Mouse (Mus musculus): ENCODE results near the gene Olfr523. TPM values are rescaled to one million over a fixed set of nuclear protein-coding genes. Genes with fewer than 3 reads are reported as not detected.

The Olfr523 gene
- polyA plus RNA-seq, 1 experiment from 2014 or later: not detected

DNA sequence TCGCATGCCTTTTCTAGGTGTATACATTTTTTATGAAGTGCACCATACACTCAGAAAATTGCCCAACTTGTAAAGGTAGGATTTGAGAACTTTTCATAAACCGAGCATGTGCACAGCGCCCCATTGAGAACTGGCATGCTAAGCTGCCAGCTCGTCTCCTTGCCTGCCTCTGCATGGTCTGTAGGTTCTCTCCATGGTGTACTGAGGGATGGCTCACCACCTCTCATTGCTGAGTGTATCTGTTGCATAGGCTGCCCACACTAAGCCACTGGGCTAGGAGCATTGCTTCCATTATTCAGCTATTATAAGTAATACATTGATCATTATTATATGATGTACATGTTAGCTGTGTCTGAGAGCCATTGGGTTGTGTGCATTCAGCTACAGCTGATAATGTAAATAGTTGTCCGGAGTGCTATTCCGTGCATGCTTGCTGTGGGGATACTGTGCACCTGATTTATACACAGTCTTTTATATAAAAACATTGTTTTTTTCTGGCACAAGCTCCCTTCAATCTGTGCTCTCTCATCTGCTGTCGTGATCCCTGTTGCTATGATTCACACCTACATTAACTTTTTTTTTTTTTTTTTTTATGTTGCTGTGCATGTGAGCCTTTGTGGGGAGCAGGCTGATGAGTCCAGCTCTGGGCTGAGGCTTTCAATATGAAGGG is 14.8 kb downstream of the Olfr523 start:
- DNase-seq (ENCODE audit: low spot score) (no peak), ATAC-seq (replicated peaks; ENCODE audit: low FRiP score) (no peak)
- Histone ChIP-seq H3K9ac (ENCODE audit: low read depth, low read length) (no peak overlapping the region), H3K4me1 (replicated peaks; ENCODE audit: control insufficient read depth, insufficient read depth, low read length) (no peaks in the 10 kb centered on the region), H3K27ac (ENCODE audit: low read depth, low read length) (no peak overlapping the region), H3K36me3 (ENCODE audit: control insufficient read depth, insufficient read depth, low read length) (no peaks in the 10 kb centered on the region), H3K4me2 (no peak overlapping the region), H3K4me3 (ENCODE audit: low read depth, low read length) (no peak overlapping the region), H3K9me3 (ENCODE audit: control insufficient read depth, low read length) (no peaks in the 10 kb centered on the region), H3K27me3 (replicated peaks; ENCODE audit: control insufficient read depth, insufficient read depth, low read length) (no peaks in the 10 kb centered on the region)
- WGBS: 78% methylated on average over 7 of the region's 7 CpGs

DNA sequence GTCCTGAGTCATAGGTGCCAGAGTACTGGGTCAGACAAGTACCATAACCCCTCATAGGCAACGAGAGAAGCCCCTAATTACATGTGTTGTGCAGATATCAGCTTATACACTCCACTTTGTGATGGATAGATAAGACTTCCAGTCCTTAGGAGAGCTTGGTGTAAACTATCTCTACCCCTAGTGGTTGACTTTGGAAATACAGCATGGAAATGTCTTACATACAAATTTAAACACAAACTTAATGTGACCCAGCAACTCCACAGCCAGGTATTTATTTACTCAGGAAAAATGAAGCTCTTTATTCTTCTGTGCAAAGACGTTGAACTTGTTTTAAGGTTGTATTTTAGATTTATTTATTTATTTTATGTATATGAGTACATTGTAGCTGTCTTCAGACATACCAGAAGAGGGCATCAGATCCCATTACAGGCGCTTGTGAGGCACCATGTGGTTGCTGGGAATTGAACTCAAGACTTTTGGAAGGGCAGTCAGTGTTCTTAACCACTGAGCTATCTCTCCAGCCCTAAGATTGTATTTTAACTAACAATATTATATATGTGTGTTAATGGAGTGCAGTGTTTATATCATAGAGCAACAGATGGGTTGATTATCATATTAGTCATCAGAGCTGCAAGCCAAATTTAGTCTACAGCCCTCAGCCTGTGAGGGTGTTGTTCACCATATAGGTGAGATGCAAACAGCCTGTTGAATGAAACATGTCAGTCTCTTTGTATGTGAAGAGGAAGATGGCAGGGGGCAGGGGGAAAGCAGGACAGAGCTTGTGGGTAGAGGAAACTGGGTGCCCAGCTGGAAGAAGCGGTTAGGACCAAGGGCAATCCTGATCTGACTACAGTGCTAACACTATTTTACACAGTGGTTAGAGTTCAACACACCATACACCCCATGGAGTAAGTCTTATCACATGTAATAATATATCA is 15.6 kb downstream of the Olfr523 start:
- ATAC-seq (replicated peaks; ENCODE audit: low FRiP score): peak; percentile 68

GRCm38 (mm10) chr7:140190435-140190834 is 17.4 kb downstream of the Olfr523 start:
- no peak for DNase-seq (ENCODE audit: low spot score)

More for the DNA sequence above, 15.6 kb downstream of the Olfr523 start:
- Histone ChIP-seq H3K27me3 (replicated peaks; ENCODE audit: control insufficient read depth, insufficient read depth, low read length) (no peaks in the 10 kb centered on the region), H3K27ac (ENCODE audit: low read depth, low read length) (no peak overlapping the region), H3K4me1 (replicated peaks; ENCODE audit: control insufficient read depth, insufficient read depth, low read length) (no peaks in the 10 kb centered on the region), H3K36me3 (ENCODE audit: control insufficient read depth, insufficient read depth, low read length) (no peaks in the 10 kb centered on the region), H3K9me3 (ENCODE audit: control insufficient read depth, low read length) (no peaks in the 10 kb centered on the region), H3K4me2 (no peak overlapping the region), H3K4me3 (ENCODE audit: low read depth, low read length) (no peak overlapping the region), H3K9ac (ENCODE audit: low read depth, low read length) (no peak overlapping the region)
- WGBS: 48% methylated on average over 4 of the region's 4 CpGs
- DNase-seq (ENCODE audit: low spot score): no peak

DNA sequence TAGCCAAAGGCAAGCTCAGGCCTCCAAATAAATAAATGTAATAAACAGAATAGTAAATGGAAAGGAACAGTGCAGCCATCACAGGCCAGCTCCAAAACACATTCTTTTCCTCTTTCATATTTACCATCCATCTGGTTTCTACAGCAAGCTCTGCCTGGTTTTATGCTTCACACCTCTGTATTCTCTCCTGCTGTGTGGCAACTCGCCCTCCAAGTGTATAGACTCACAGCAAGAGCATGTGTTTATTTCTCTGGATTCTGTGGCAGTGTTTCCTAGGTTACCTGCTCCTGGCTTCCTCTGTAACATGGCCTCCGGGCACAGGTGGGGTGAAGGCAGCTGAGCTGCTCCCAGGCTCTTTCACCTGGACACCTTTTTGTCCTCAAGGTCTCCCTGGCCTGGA is 19.4 kb downstream of the Olfr523 start:
- no peak overlapping the region for H3K4me3 ChIP-seq (ENCODE audit: low read depth, low read length)
- no peak for DNase-seq (ENCODE audit: low spot score)

More at GRCm38 (mm10) chr7:140190435-140190834, 17.4 kb downstream of the Olfr523 start:
- no peak for ATAC-seq (replicated peaks; ENCODE audit: low FRiP score)
- Histone ChIP-seq H3K4me1 (replicated peaks; ENCODE audit: control insufficient read depth, insufficient read depth, low read length) (no peaks in the 10 kb centered on the region), H3K9ac (ENCODE audit: low read depth, low read length) (no peak overlapping the region), H3K9me3 (ENCODE audit: control insufficient read depth, low read length) (no peaks in the 10 kb centered on the region), H3K4me2 (no peak overlapping the region), H3K27ac (ENCODE audit: low read depth, low read length) (no peak overlapping the region), H3K36me3 (ENCODE audit: control insufficient read depth, insufficient read depth, low read length) (no peaks in the 10 kb centered on the region), H3K4me3 (ENCODE audit: low read depth, low read length) (no peak overlapping the region), H3K27me3 (replicated peaks; ENCODE audit: control insufficient read depth, insufficient read depth, low read length) (no peaks in the 10 kb centered on the region)
- WGBS: 76% methylated on average over 1 of the region's 1 CpGs

DNA sequence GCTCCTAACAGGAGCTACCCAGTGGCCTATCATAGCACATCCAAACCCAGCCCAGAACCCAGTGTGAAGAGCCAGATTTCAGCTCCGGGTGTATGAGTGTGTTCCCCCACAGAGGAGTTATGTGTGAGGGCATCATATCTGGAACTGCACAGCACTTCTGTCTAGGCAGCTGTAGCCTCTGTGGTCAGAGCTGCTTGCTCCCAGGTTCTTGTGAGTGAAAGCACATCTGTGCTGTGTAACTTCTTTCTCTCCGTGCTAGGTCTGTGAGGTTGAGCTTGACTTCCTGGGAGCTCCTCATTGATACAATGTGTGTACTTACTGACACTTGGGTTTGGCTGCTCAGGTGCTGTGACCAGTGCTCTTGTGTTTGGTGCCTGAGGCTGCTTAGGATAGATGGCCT is 19.8 kb downstream of the Olfr523 start:
- DNase-seq (ENCODE audit: low spot score): no peak
- no peaks in the 10 kb centered on the region for H3K4me1 ChIP-seq (replicated peaks; ENCODE audit: control insufficient read depth, insufficient read depth, low read length)
- WGBS: 75% methylated on average over 2 of the region's 2 CpGs
- H3K27ac ChIP-seq (ENCODE audit: low read depth, low read length): no peak overlapping the region
- no peaks in the 10 kb centered on the region for H3K36me3 ChIP-seq (ENCODE audit: control insufficient read depth, insufficient read depth, low read length)
- no peak for ATAC-seq (replicated peaks; ENCODE audit: low FRiP score)
- no peak overlapping the region for H3K4me3 ChIP-seq (ENCODE audit: low read depth, low read length)
- H3K9me3 ChIP-seq (ENCODE audit: control insufficient read depth, low read length): no peaks in the 10 kb centered on the region
- H3K27me3 ChIP-seq (replicated peaks; ENCODE audit: control insufficient read depth, insufficient read depth, low read length): no peaks in the 10 kb centered on the region
- H3K4me2 ChIP-seq: no peak overlapping the region
- no peak overlapping the region for H3K9ac ChIP-seq (ENCODE audit: low read depth, low read length)

More for the DNA sequence above, 19.4 kb downstream of the Olfr523 start:
- Histone ChIP-seq H3K36me3 (ENCODE audit: control insufficient read depth, insufficient read depth, low read length) (no peaks in the 10 kb centered on the region), H3K4me1 (replicated peaks; ENCODE audit: control insufficient read depth, insufficient read depth, low read length) (no peaks in the 10 kb centered on the region), H3K9me3 (ENCODE audit: control insufficient read depth, low read length) (no peaks in the 10 kb centered on the region), H3K9ac (ENCODE audit: low read depth, low read length) (no peak overlapping the region), H3K27ac (ENCODE audit: low read depth, low read length) (no peak overlapping the region), H3K4me2 (no peak overlapping the region), H3K27me3 (replicated peaks; ENCODE audit: control insufficient read depth, insufficient read depth, low read length) (no peaks in the 10 kb centered on the region)
- 62% methylated on average over 2 of the region's 2 CpGs for WGBS
- ATAC-seq (replicated peaks; ENCODE audit: low FRiP score): no peak

GRCm38 (mm10) chr7:140194031-140194430 is 21.0 kb downstream of the Olfr523 start:
- H3K9ac ChIP-seq (ENCODE audit: low read depth, low read length): no peak overlapping the region
- no peaks in the 10 kb centered on the region for H3K27me3 ChIP-seq (replicated peaks; ENCODE audit: control insufficient read depth, insufficient read depth, low read length)
- ATAC-seq (replicated peaks; ENCODE audit: low FRiP score) (no peak), DNase-seq (ENCODE audit: low spot score) (no peak)
- no peak overlapping the region for H3K4me3 ChIP-seq (ENCODE audit: low read depth, low read length)
- no peaks in the 10 kb centered on the region for H3K36me3 ChIP-seq (ENCODE audit: control insufficient read depth, insufficient read depth, low read length)
- H3K4me1 ChIP-seq (replicated peaks; ENCODE audit: control insufficient read depth, insufficient read depth, low read length): no peaks in the 10 kb centered on the region
- no peaks in the 10 kb centered on the region for H3K9me3 ChIP-seq (ENCODE audit: control insufficient read depth, low read length)
- H3K27ac ChIP-seq (ENCODE audit: low read depth, low read length): no peak overlapping the region
- WGBS: 85% methylated on average over 4 of the region's 4 CpGs
- no peak overlapping the region for H3K4me2 ChIP-seq

DNA sequence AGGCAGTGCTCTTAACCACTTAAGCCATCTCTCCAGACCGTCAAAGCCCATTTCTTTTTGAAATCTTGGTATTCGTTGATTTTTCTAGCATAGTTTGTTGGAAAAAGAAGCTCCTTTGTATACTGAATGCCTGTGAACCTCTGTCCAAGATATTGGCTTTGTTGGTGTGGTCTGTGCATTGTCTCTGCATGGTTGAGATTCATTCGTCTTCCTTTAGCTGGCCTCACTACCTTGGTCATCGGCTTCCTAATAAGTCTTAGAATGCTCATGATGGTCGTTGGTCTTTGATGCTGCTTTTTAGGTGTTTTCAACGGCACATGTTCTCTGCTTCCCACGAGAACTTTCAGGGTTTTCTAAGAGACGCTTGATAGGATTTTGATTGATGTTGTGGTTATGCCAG is 23.0 kb downstream of the Olfr523 start:
- DNase-seq (ENCODE audit: low spot score) (no peak), ATAC-seq (replicated peaks; ENCODE audit: low FRiP score) (no peak)
- 75% methylated on average over 8 of the region's 8 CpGs for WGBS
- Histone ChIP-seq H3K27ac (ENCODE audit: low read depth, low read length) (no peak overlapping the region), H3K9me3 (ENCODE audit: control insufficient read depth, low read length) (no peaks in the 10 kb centered on the region), H3K4me1 (replicated peaks; ENCODE audit: control insufficient read depth, insufficient read depth, low read length) (no peaks in the 10 kb centered on the region), H3K36me3 (ENCODE audit: control insufficient read depth, insufficient read depth, low read length) (no peaks in the 10 kb centered on the region), H3K4me2 (no peak overlapping the region), H3K9ac (ENCODE audit: low read depth, low read length) (no peak overlapping the region), H3K4me3 (ENCODE audit: low read depth, low read length) (no peak overlapping the region), H3K27me3 (replicated peaks; ENCODE audit: control insufficient read depth, insufficient read depth, low read length) (no peaks in the 10 kb centered on the region)

- no peak overlapping the region for H3K9ac ChIP-seq (ENCODE audit: low read depth, low read length)
- no peaks in the 10 kb centered on the region for H3K36me3 ChIP-seq (ENCODE audit: control insufficient read depth, insufficient read depth, low read length)
- DNase-seq (ENCODE audit: low spot score) (no peak), ATAC-seq (replicated peaks; ENCODE audit: low FRiP score) (peak; percentile 54; the same call in 1 of the 2 replicates)
- H3K27ac ChIP-seq (ENCODE audit: low read depth, low read length): no peak overlapping the region
- no peaks in the 10 kb centered on the region for H3K9me3 ChIP-seq (ENCODE audit: control insufficient read depth, low read length)
- 70% methylated on average over 4 of the region's 4 CpGs for WGBS
- H3K27me3 ChIP-seq (replicated peaks; ENCODE audit: control insufficient read depth, insufficient read depth, low read length): no peaks in the 10 kb centered on the region
- no peaks in the 10 kb centered on the region for H3K4me1 ChIP-seq (replicated peaks; ENCODE audit: control insufficient read depth, insufficient read depth, low read length)
- H3K4me3 ChIP-seq (ENCODE audit: low read depth, low read length): no peak overlapping the region
- H3K4me2 ChIP-seq: no peak overlapping the region
Observed at GRCm38 (mm10) chr7:140201090-140201489, 28.1 kb downstream of the Olfr523 start.

Measured in liver, embryonic 11.5 days (tissue).